Mouse (Mus musculus) adrenal gland, postnatal 4 days (tissue): Measurements from ENCODE around the gene Tmem205. TPM values are rescaled to one million over a fixed set of nuclear protein-coding genes. Genes with fewer than 3 reads are reported as not detected.
A peak's percentile ranks its signal among the peaks of the same experiment; 100 is the strongest.

Source experiments
- DNase-seq, 2 experiments: peaks; one replicate each; pipeline ENCODE4 v3.0.0; 2021 to 2022; ENCODE audit warnings: low spot score in 2 of 2, mixed read lengths in 2 of 2
- total RNA-seq, 2 experiments: library from RNA; stranded (reverse); gene quantifications; 2 replicates each; pipeline ENCODE4 v1.2.3; 2021

Gene Tmem205
- total RNA-seq, 2 experiments from 2014 or later: 242 to 269 TPM

- no peak for DNase-seq
Measured at GRCm38 (mm10) chr9:21947540-21948130, 20.3 kb upstream of the Tmem205 start.

GRCm38 (mm10) chr9:21944267-21944666, 16.9 kb upstream of the Tmem205 start:
- DNase-seq: no peak

DNA sequence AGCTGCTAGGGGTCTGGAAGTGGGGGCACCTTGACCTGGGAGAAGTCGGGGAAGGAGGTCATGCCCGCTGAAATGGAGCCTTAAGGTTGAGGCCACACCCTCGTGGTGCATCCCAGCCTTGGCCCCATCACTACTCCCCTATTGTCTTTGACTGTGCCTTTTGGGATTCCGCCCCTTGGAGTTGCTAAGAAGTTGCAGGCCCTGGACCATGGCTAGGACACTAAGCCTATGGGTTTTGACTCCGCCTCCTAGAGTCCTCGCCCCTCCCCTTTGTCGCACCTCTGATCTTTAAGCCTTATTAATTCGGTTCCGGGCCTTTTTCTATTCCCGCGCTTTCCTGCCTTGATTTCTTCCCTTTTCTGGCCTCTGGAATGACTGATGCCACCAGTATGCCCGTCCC, 16.3 kb upstream of the Tmem205 start:
- no peak for DNase-seq

- DNase-seq: no peak
Measured at GRCm38 (mm10) chr9:21943046-21943445, 15.7 kb upstream of the Tmem205 start.

- DNase-seq: no peak
Measured at GRCm38 (mm10) chr9:21938234-21938855, 11.0 kb upstream of the Tmem205 start.

GRCm38 (mm10) chr9:21937711-21938175, 10.4 kb upstream of the Tmem205 start:
- no peak for DNase-seq

DNA sequence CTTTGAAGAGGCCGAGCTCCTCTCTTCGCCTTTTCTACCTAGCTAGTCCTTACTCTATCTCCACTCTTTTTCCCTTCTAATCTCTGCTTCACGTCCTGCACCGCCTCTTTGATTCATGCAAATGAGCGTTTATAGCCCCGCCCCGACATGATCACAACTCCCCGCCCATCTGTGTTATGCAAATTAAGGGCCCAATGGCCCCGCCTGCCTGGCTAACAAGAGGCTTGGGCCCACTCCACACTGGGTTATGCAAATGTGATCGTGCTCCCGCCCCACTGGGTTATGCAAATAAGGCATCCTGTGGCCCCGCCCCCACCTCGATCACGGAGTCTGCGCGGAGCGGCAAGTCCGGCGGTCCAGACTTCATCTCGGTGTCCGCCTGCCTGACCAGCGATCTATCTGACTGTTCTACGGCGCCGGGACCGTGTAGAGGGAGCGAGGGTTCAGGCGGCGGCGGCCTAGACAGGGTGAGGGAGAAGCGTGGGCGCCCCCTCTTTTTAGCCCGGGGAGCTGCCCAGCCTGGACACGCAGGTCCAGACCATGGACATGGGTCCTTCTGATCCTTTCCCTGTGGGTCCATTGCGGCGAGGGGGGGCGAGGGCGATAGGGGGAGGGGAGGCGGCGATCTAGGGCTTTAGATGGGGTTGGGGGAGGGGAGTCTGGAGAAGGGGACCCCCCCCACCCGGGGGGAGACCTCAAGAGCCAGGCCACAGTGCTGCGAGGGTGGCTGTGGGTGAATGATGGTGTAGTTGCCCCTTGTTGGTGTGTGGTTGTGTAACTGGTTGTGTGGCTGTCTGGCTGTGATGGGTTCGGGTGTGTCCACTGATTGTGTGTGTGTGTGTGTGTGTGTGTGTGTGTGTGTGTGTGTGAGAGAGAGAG, 9.6 kb upstream of the Tmem205 start, which contains the start of gene Plppr2:
TSS of gene Plppr2 (plus strand) at position 342 of the 879 bp plus-strand sequence.
- DNase-seq: peak; percentile 87 to 98

DNA sequence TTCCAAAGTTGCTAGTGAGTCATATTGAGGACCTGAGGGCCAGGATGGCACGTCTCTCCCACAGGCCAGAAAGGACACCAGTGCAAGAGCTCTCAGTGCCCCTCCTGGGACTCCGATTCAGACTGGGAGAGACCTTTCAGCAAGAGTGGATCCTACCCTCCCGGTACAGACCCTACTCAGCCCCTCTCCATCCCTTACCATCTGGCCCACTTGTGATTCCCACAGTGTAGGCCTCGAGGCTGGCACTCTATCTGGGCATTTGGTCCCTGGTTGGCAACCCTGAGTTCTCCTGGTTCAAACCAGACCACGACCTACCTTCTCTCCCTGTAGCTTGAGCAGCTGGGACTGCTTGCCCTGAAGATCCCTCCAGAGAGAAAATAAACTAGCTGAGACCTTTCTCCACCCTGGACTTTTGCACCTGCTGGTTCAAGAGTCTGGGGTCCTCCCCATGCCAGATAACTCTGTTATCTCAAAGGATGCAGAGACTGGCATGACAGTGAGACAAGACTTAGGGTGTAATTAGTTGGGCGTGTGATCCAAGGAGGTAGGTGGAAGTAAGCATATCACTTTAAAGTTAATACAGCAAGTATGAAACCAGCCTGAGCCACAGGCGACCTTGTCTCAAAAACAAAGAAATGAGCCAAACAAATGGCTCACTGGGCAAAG, 8.2 kb upstream of the Tmem205 start:
- no peak for DNase-seq

DNA sequence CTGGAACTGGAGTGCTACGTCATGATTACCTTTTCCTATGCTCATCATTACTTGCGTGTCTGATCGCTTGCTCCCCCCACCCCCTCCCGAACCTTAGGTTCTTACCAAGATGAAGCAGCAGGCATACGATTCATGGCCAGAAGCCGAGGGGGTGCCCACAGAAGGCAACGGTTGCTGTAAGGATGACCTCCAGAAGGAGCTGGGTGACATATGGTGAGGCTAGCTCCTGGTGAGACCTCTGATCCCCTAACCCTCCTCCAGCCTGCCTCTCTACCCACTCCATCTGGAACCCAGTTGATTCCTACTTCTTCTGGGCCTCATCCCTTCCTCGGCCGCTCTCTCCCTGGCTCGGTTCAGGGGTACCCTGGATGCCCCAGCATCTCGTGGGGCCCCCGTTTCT, 6.7 kb upstream of the Tmem205 start:
- no peak for DNase-seq

GRCm38 (mm10) chr9:21932445-21933137, 5.2 kb upstream of the Tmem205 start:
- no peak for DNase-seq

GRCm38 (mm10) chr9:21932006-21932405, 4.7 kb upstream of the Tmem205 start:
- DNase-seq: no peak

DNA sequence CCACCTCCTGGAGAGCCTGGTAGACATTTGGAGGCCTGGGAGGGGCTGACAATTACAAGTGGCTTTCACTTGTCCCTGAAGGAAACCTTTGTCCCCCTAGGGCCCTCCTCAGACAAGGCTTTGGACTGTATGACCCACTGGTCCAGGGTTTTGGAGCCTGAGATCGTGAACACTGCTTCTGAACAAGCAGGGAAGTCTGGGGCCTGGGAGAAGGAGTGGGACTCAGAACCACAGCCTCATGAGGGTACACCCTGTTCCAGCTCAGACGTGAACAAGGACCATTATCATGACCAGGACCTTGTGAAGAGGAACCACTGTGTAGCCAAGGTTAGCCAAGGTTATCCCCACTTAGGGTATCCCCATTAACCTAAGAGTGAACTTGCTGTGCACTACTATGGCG, 1.9 kb upstream of the Tmem205 start:
- no peak for DNase-seq

DNA sequence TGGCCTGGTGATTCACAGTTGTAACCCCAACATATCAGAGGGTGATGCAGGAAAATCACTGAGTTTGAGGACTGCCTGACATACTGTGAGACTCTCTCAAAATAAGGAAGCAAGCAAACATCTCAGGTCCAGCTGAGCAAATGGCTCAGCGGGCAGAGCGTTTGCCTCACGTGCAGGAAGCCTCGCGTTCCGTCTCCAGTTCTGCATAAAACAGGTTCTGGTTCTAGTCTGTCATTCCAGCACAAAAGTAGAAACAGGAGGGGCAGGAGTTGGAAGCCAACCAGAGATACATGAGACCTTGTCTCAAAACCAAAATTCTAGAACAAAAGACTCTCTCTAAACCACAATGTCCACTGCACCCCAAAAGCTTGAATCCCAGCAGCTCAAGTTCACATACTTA, 572 bp downstream of the Tmem205 start:
- no peak for DNase-seq

GRCm38 (mm10) chr9:21926155-21926554, 1.2 kb downstream of the Tmem205 start:
- DNase-seq: no peak

- DNase-seq: no peak
Measured at GRCm38 (mm10) chr9:21925506-21925905, 1.9 kb downstream of the Tmem205 start.

- no peak for DNase-seq
Measured at GRCm38 (mm10) chr9:21925034-21925433, 2.3 kb downstream of the Tmem205 start.

GRCm38 (mm10) chr9:21924099-21924493, 3.3 kb downstream of the Tmem205 start:
- peak; percentile 62 to 87 for DNase-seq

DNA sequence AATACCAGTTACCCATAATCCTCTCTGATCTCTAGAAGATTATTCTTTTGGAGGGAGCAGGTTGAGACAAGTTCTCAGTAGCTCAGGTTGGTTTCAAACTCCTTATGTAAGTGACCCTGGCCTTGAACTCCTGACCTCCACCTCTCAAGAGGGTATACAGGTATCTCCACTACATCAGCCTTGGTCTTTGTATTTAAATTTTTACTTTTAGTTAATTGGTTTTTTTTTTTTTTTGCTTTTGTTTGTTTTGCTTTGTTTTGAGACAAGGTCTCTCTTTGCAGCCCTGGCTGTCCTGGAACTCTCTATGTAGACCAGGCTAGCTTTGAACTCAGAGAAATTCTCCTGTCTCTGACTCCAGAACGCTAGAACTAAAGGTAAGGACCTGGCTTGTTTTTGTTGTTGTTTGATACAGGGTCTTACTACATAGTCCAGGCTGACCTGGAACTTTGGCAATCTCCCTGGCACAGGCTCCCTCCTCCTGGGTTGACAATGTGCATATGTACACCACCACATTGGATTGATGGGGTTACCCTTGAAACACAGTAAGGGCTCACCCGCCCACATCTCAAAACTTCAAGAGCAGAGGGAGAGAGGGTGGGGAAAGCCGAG, 3.8 kb downstream of the Tmem205 start:
- no peak for DNase-seq

GRCm38 (mm10) chr9:21923036-21923435, 4.3 kb downstream of the Tmem205 start:
- no peak for DNase-seq

DNA sequence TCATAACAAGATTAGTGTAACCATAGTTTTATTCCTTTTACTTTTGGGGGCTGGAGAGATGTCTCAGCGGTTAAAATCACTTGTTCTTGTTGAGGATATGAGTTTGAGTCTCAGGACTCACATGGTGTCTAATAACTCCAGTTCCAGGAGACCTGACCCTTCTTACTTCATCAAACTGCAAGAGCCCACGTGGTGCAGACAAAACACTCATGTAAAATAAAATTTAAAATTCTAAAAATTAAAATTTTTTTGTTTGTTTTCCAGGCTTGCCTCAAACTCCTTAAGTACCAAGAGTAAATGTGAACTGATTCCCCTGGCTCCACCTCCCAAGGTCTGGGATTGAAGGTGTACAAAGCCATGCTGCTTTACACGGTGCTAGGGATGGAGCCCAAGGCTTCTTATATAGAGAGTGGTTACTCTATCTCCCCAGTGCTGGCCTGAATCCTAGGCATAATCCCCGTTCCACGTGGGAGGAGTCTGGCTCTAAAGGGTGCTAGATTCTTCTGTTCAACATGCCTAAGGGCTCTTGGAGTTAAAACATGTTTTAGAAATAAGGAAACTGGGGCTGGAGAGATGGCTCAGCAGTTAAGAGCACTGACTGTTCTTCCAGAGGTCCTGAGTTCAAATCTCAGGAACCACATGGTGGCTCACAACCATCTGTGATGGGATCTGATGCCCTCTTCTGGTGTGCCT, 8.5 kb downstream of the Tmem205 start:
- DNase-seq: no peak
